Mouse (Mus musculus) limb, embryonic 15.5 days (tissue): ENCODE measurements around the gene Arhgef6. TPM values are rescaled to one million over a fixed set of nuclear protein-coding genes. Genes with fewer than 3 reads are reported as not detected.

ENCODE experiments used
- polyA plus RNA-seq: library from polyadenylated mRNA; unstranded; fragments of >200 nt; fragmentation: Nextera tagmentation; extraction: Ambion mirVana; gene quantifications from 2 replicates; pipeline ENCODE4 v1.2.1, GENCODE M21; 2015

The Arhgef6 gene
- polyA plus RNA-seq, 1 experiment from 2014 or later: 9.2 TPM

Other genes starting within 250 kb of the Arhgef6 start
- not detected in 2 replicates for gene Cd40lg, start 126.6 kb downstream of the Arhgef6 start, polyA plus RNA-seq
- 95.9 and 102 TPM in 2 replicates for gene Rbmx, start 54.3 kb upstream of the Arhgef6 start, polyA plus RNA-seq
- not detected in 2 replicates for gene Gm364, start 70.4 kb upstream of the Arhgef6 start, polyA plus RNA-seq
- not detected in 2 replicates for gene Gpr101, start 165.0 kb upstream of the Arhgef6 start, polyA plus RNA-seq